Mouse (Mus musculus) heart, adult 2 months (tissue): ENCODE results near the gene Smg6.

Source experiments
- CTCF ChIP-seq: fragments of 200-600 bp; IDR thresholded peaks from 2 replicates; pipeline ENCODE4 v1.8.1; 2022; ENCODE audit warnings: antibody characterized with exemption, mild to moderate bottlenecking, moderate library complexity
- EP300 ChIP-seq: fragments of 200-500 bp; IDR thresholded peaks from 2 replicates; pipeline ENCODE4 v1.6.1; 2011; ENCODE audit warnings: low read depth, low read length, control low read depth; ENCODE audit not compliant: insufficient read depth

GRCm38 (mm10) chr11:74974615-74975014 lies 49.0 kb downstream of the Smg6 start:
- TF ChIP-seq EP300 = no peak
- TF ChIP-seq CTCF = no peak
